Comparison of ENCODE assay signal across 8 mouse cellular contexts in genomic region chr19:46518352-46518787, GRCm38 (mm10). TPM values are rescaled to one million over a fixed set of nuclear protein-coding genes. Genes with fewer than 3 reads are reported as not detected.
DNase-seq lines count a peak whose midpoint lies in the region; ATAC-seq and TF ChIP-seq lines count a peak whose summit lies in the region.

No protein-coding gene starts in this region.

- TF ChIP-seq CTCF in spleen, adult 2 months (IDR thresholded peaks at IDR 0.05; ENCODE audit: extremely low read depth, insufficient read depth, insufficient read length, insufficient replicate concordance): no peak

- H3K4me1 ChIP-seq in spleen, adult 2 months (ENCODE audit: control insufficient read depth, insufficient read depth, insufficient read length): peaks cover 34% of the 10 kb centered on the region
- peaks cover 23% of the 10 kb centered on the region for H3K4me1 ChIP-seq in forebrain, embryonic 14.5 days (ENCODE audit: control insufficient read depth, insufficient read depth, low read length)
- H3K4me1 ChIP-seq in intestine, embryonic 14.5 days (replicated peaks; ENCODE audit: control insufficient read depth, insufficient read depth, low read length): peaks cover 33% of the 10 kb centered on the region

- peak overlapping the region; percentile 37 for H3K27ac ChIP-seq in spleen, adult 2 months (ENCODE audit: insufficient read depth, low read length)
- H3K27ac ChIP-seq in forebrain, embryonic 14.5 days (ENCODE audit: low read depth, low read length): no peak overlapping the region; the same call in 1 of the 2 replicates
- peak overlapping the region; percentile 62; the same call in 1 of the 2 replicates for H3K27ac ChIP-seq in intestine, embryonic 14.5 days (ENCODE audit: low read depth)

- no peaks in the 10 kb centered on the region for H3K27me3 ChIP-seq in spleen, adult 2 months (ENCODE audit: control insufficient read depth, insufficient read depth, low read length)
- no peaks in the 10 kb centered on the region for H3K27me3 ChIP-seq in forebrain, embryonic 14.5 days (replicated peaks; ENCODE audit: control insufficient read depth, insufficient read depth, low read length)
- H3K27me3 ChIP-seq in intestine, embryonic 14.5 days (replicated peaks; ENCODE audit: control insufficient read depth, insufficient read depth, low read length): no peaks in the 10 kb centered on the region

- DNase-seq in spleen, adult 2 months (ENCODE audit: low read depth in 1 of 2, low spot score in 2 of 2): no peak
- DNase-seq in spleen, postnatal 14 days (ENCODE audit: low spot score in 2 of 2): no peak
- DNase-seq in forebrain, embryonic 14.5 days (ENCODE audit: low spot score): no peak
- DNase-seq in intestine, embryonic 14.5 days (ENCODE audit: low spot score): peak; percentile 81
- peak; percentile 74 for DNase-seq in mesoderm, embryonic 11.5 days (ENCODE audit: low read depth, low spot score)
- DNase-seq in thymus, postnatal 10 days (ENCODE audit: low spot score in 2 of 2): peak; percentile 80 to 86
- DNase-seq in right cerebral cortex, postnatal 36 days (ENCODE audit: low spot score in 2 of 2): no peak
- no peak for DNase-seq in layer of hippocampus, adult 11-12 months (ENCODE audit: low spot score)

- peak overlapping the region; percentile 34; the same call in 1 of the 2 replicates for H3K4me2 ChIP-seq in forebrain, embryonic 14.5 days (ENCODE audit: low read length)
- peak overlapping the region; percentile 46 for H3K4me2 ChIP-seq in intestine, embryonic 14.5 days (ENCODE audit: low read length)

- 3% methylated on average over 12 of the region's 13 CpGs for WGBS in spleen, adult 2 months
- 0% methylated on average over 9 of the region's 13 CpGs for WGBS in forebrain, embryonic 14.5 days
- WGBS in intestine, embryonic 14.5 days: 0% methylated on average over 13 of the region's 13 CpGs

- no peak overlapping the region; the same call in 1 of the 2 replicates for H3K4me3 ChIP-seq in spleen, adult 2 months (ENCODE audit: extremely low read depth, insufficient read depth, insufficient read length)
- H3K4me3 ChIP-seq in forebrain, embryonic 14.5 days (ENCODE audit: low read depth, low read length): no peak overlapping the region
- H3K4me3 ChIP-seq in intestine, embryonic 14.5 days (ENCODE audit: low read depth, low read length): no peak overlapping the region

- H3K36me3 ChIP-seq in spleen, adult 2 months (ENCODE audit: control insufficient read depth, insufficient read depth, low read length): peaks cover 21% of the 10 kb centered on the region
- peaks cover 34% of the 10 kb centered on the region for H3K36me3 ChIP-seq in forebrain, embryonic 14.5 days (ENCODE audit: control insufficient read depth, insufficient read depth, low read length)
- peaks cover 34% of the 10 kb centered on the region for H3K36me3 ChIP-seq in intestine, embryonic 14.5 days (ENCODE audit: control insufficient read depth, insufficient read depth, low read length)

- peak; percentile 66 for ATAC-seq in forebrain, embryonic 14.5 days
- peak; percentile 70 for ATAC-seq in intestine, embryonic 14.5 days (replicated peaks; ENCODE audit: low FRiP score, low TSS enrichment, low read depth)

- no peak for TF ChIP-seq POLR2A in spleen, adult 2 months (IDR thresholded peaks at IDR 0.05; ENCODE audit: low read depth, low read length)

- no peaks in the 10 kb centered on the region for H3K9me3 ChIP-seq in forebrain, embryonic 14.5 days (replicated peaks; ENCODE audit: control insufficient read depth, low read length)
- no peaks in the 10 kb centered on the region for H3K9me3 ChIP-seq in intestine, embryonic 14.5 days (ENCODE audit: control insufficient read depth, low read length)

- peak overlapping the region; percentile 40 for H3K9ac ChIP-seq in forebrain, embryonic 14.5 days (ENCODE audit: low read length)
- 0 out of 2 replicates have a peak overlapping the region, but pooled peaks have one; percentile 13 for H3K9ac ChIP-seq in intestine, embryonic 14.5 days (ENCODE audit: low read length)

RNA-seq across cellular contexts. Expression of gene Trim8, which starts 16.9 kb away (rescaled TPM):
- polyA plus RNA-seq in spleen, adult 2 months (2012; rRNA removed): 47.1 and 58.4 TPM in 2 replicates
- polyA plus RNA-seq in forebrain, embryonic 14.5 days (2014; fragmentation: Nextera tagmentation; extraction: Ambion mirVana): 23.0 and 24.8 TPM in 2 replicates
- 20.1 and 21.1 TPM in 2 replicates for polyA plus RNA-seq in intestine, embryonic 14.5 days (2014; fragmentation: Nextera tagmentation; extraction: Ambion mirVana)

RNA-seq across cellular contexts. Expression of gene Arl3, which starts 54.6 kb away (rescaled TPM):
- 5.5 and 6.8 TPM in 2 replicates for polyA plus RNA-seq in spleen, adult 2 months (2012; rRNA removed)
- 159 and 164 TPM in 2 replicates for polyA plus RNA-seq in forebrain, embryonic 14.5 days (2014; fragmentation: Nextera tagmentation; extraction: Ambion mirVana)
- 64.3 and 73.9 TPM in 2 replicates for polyA plus RNA-seq in intestine, embryonic 14.5 days (2014; fragmentation: Nextera tagmentation; extraction: Ambion mirVana)

RNA-seq across cellular contexts. Expression of gene Sfxn2, which starts 54.8 kb away (rescaled TPM):
- 3.2 and 4.1 TPM in 2 replicates for polyA plus RNA-seq in spleen, adult 2 months (2012; rRNA removed)
- polyA plus RNA-seq in forebrain, embryonic 14.5 days (2014; fragmentation: Nextera tagmentation; extraction: Ambion mirVana): 6.8 and 8.0 TPM in 2 replicates
- polyA plus RNA-seq in intestine, embryonic 14.5 days (2014; fragmentation: Nextera tagmentation; extraction: Ambion mirVana): 18.2 and 19.2 TPM in 2 replicates

Comparison
In these comparisons a context has a peak if more than half of its experiments do, and no peak if none do; other contexts are left out.
1. DNase-seq: peak in intestine, embryonic 14.5 days (single experiment), mesoderm, embryonic 11.5 days (single experiment) and thymus, postnatal 10 days (2 of 2); none in spleen, adult 2 months (0 of 2), spleen, postnatal 14 days (0 of 2), forebrain, embryonic 14.5 days (single experiment), right cerebral cortex, postnatal 36 days (0 of 2) and layer of hippocampus, adult 11-12 months (single experiment).